Mouse (Mus musculus): Measurements from ENCODE around the gene Mycbpap. TPM values are rescaled to one million over a fixed set of nuclear protein-coding genes. Genes with fewer than 3 reads are reported as not detected.

Mycbpap gene
- polyA plus RNA-seq, 1 experiment from 2014 or later, result 6.6 TPM

DNA sequence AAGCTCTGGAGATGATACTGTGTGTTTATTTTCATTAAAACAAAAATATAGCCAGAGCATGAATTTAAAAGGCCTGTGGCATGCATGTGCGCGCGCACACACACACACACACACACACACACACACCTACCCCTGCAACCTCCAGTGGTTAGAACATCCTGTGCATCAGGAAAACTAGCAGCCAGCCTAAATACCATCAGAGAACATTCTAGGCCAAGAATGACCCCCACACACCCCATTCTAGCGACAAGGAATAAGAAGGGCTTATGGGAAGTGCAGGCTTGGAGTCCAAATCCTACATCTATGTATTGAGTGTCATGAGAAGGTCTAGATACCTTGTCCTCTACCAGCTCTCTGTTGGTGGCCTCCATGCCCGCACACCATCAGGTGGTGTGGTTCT lies 41.8 kb upstream of the Mycbpap start:
- WGBS, result 96% methylated on average over 5 of the region's 5 CpGs
- no peak overlapping the region for H3K4me2 ChIP-seq (ENCODE audit: low read length)
- H3K27me3 ChIP-seq (ENCODE audit: control insufficient read depth, insufficient read depth, low read length), result peaks cover 15% of the 10 kb centered on the region
- H3K27ac ChIP-seq (replicated peaks in 1 of 2; ENCODE audit: control insufficient read depth in 1 of 2, insufficient read depth in 1 of 2, low read depth in 2 of 2, low read length in 2 of 2), result no peak overlapping the region
- H3K4me1 ChIP-seq (ENCODE audit: control insufficient read depth in 2 of 2, insufficient read depth in 2 of 2, low read length in 2 of 2), result peaks cover 12 to 14% of the 10 kb centered on the region in 2 experiments
- no peak for ATAC-seq (ENCODE audit: insufficient number of reproducible peaks, insufficient read depth, low FRiP score, low read depth)
- no peaks in the 10 kb centered on the region for H3K9me3 ChIP-seq (ENCODE audit: control insufficient read depth, low read length)
- H3K4me3 ChIP-seq (ENCODE audit: control insufficient read depth in 1 of 2, insufficient read depth in 1 of 2, low read depth in 1 of 2, low read length in 2 of 2), result no peak overlapping the region
- 0 out of 2 replicates have a peak, but pooled peaks cover 3% of the 10 kb centered on the region for H3K36me3 ChIP-seq (ENCODE audit: control insufficient read depth, insufficient read depth, low read length)
- H3K9ac ChIP-seq (ENCODE audit: low read length), result no peak overlapping the region

GRCm38 (mm10) chr11:94558226-94558625 lies 36.7 kb upstream of the Mycbpap start:
- no peaks in the 10 kb centered on the region for H3K9me3 ChIP-seq (ENCODE audit: control insufficient read depth, low read length)
- WGBS, result 80% methylated on average over 3 of the region's 3 CpGs

GRCm38 (mm10) chr11:94550442-94550744 lies 28.9 kb upstream of the Mycbpap start:
- WGBS, result 84% methylated on average over 5 of the region's 5 CpGs
- no peak overlapping the region for H3K27ac ChIP-seq (replicated peaks in 1 of 2; ENCODE audit: control insufficient read depth in 1 of 2, insufficient read depth in 1 of 2, low read depth in 2 of 2, low read length in 2 of 2)
- H3K4me3 ChIP-seq (ENCODE audit: control insufficient read depth in 1 of 2, insufficient read depth in 1 of 2, low read depth in 1 of 2, low read length in 2 of 2), result no peak overlapping the region
- no peaks in the 10 kb centered on the region for H3K27me3 ChIP-seq (ENCODE audit: control insufficient read depth, insufficient read depth, low read length)
- H3K9ac ChIP-seq (ENCODE audit: low read length), result no peak overlapping the region
- H3K36me3 ChIP-seq (ENCODE audit: control insufficient read depth, insufficient read depth, low read length), result no peaks in the 10 kb centered on the region
- no peak overlapping the region for H3K4me2 ChIP-seq (ENCODE audit: low read length)
- H3K4me1 ChIP-seq (ENCODE audit: control insufficient read depth in 2 of 2, insufficient read depth in 2 of 2, low read length in 2 of 2), result peaks cover 7 to 8% of the 10 kb centered on the region in 2 experiments; a peak in 3 of 4 replicates
- ATAC-seq (ENCODE audit: insufficient number of reproducible peaks, insufficient read depth, low FRiP score, low read depth), result no peak
- no peaks in the 10 kb centered on the region for H3K9me3 ChIP-seq (ENCODE audit: control insufficient read depth, low read length)

More at GRCm38 (mm10) chr11:94558226-94558625, 36.7 kb upstream of the Mycbpap start:
- H3K27ac ChIP-seq (replicated peaks in 1 of 2; ENCODE audit: control insufficient read depth in 1 of 2, insufficient read depth in 1 of 2, low read depth in 2 of 2, low read length in 2 of 2), result no peak overlapping the region
- no peak overlapping the region for H3K9ac ChIP-seq (ENCODE audit: low read length)
- H3K27me3 ChIP-seq (ENCODE audit: control insufficient read depth, insufficient read depth, low read length), result no peaks in the 10 kb centered on the region
- no peak for ATAC-seq (ENCODE audit: insufficient number of reproducible peaks, insufficient read depth, low FRiP score, low read depth)
- H3K4me1 ChIP-seq (ENCODE audit: control insufficient read depth in 2 of 2, insufficient read depth in 2 of 2, low read length in 2 of 2), result no peaks in the 10 kb centered on the region
- no peak overlapping the region for H3K4me3 ChIP-seq (ENCODE audit: control insufficient read depth in 1 of 2, insufficient read depth in 1 of 2, low read depth in 1 of 2, low read length in 2 of 2)
- no peak overlapping the region for H3K4me2 ChIP-seq (ENCODE audit: low read length)
- 0 out of 2 replicates have a peak, but pooled peaks cover 3% of the 10 kb centered on the region for H3K36me3 ChIP-seq (ENCODE audit: control insufficient read depth, insufficient read depth, low read length)

- peak overlapping the region; percentile 50 to 87 for H3K27ac ChIP-seq (replicated peaks in 1 of 2; ENCODE audit: control insufficient read depth in 1 of 2, insufficient read depth in 1 of 2, low read depth in 2 of 2, low read length in 2 of 2)
- H3K4me2 ChIP-seq (ENCODE audit: low read length), result peak overlapping the region; percentile 88; the same call in 1 of the 2 replicates
Measured at GRCm38 (mm10) chr11:94549691-94550441, 28.3 kb upstream of the Mycbpap start.

GRCm38 (mm10) chr11:94548888-94549690 lies 27.5 kb upstream of the Mycbpap start, which contains the start of gene Rsad1:
TSS of gene Rsad1 (minus strand) at chr11:94549255.
- Histone ChIP-seq H3K4me2 (ENCODE audit: low read length) (peak within 1 kb of the TSS; percentile 88), H3K36me3 (ENCODE audit: control insufficient read depth, insufficient read depth, low read length) (no peaks in the 10 kb centered on the region), H3K9ac (ENCODE audit: low read length) (peak within 1 kb of the TSS; percentile 73), H3K9me3 (ENCODE audit: control insufficient read depth, low read length) (no peaks in the 10 kb centered on the region), H3K27me3 (ENCODE audit: control insufficient read depth, insufficient read depth, low read length) (no peaks in the 10 kb centered on the region), H3K4me3 (ENCODE audit: control insufficient read depth in 1 of 2, insufficient read depth in 1 of 2, low read depth in 1 of 2, low read length in 2 of 2) (peak within 1 kb of the TSS; percentile 61 to 62), H3K4me1 (ENCODE audit: control insufficient read depth in 2 of 2, insufficient read depth in 2 of 2, low read length in 2 of 2) (peaks cover 10 to 12% of the 10 kb centered on the region in 2 experiments; a peak in 3 of 4 replicates), H3K27ac (replicated peaks in 1 of 2; ENCODE audit: control insufficient read depth in 1 of 2, insufficient read depth in 1 of 2, low read depth in 2 of 2, low read length in 2 of 2) (peak within 1 kb of the TSS; percentile 87 to 88)
- ATAC-seq (ENCODE audit: insufficient number of reproducible peaks, insufficient read depth, low FRiP score, low read depth), result peak; percentile 85
- WGBS, result 3% methylated on average over 49 of the region's 49 CpGs

More at GRCm38 (mm10) chr11:94549691-94550441, 28.3 kb upstream of the Mycbpap start:
- H3K4me1 ChIP-seq (ENCODE audit: control insufficient read depth in 2 of 2, insufficient read depth in 2 of 2, low read length in 2 of 2), result peaks cover 8% of the 10 kb centered on the region in 2 experiments; a peak in 3 of 4 replicates
- peak overlapping the region; percentile 73; the same call in 1 of the 2 replicates for H3K9ac ChIP-seq (ENCODE audit: low read length)
- no peaks in the 10 kb centered on the region for H3K36me3 ChIP-seq (ENCODE audit: control insufficient read depth, insufficient read depth, low read length)
- H3K9me3 ChIP-seq (ENCODE audit: control insufficient read depth, low read length), result no peaks in the 10 kb centered on the region
- no peak for ATAC-seq (ENCODE audit: insufficient number of reproducible peaks, insufficient read depth, low FRiP score, low read depth)
- H3K27me3 ChIP-seq (ENCODE audit: control insufficient read depth, insufficient read depth, low read length), result no peaks in the 10 kb centered on the region
- no peak overlapping the region for H3K4me3 ChIP-seq (ENCODE audit: control insufficient read depth in 1 of 2, insufficient read depth in 1 of 2, low read depth in 1 of 2, low read length in 2 of 2)
- 68% methylated on average over 10 of the region's 10 CpGs for WGBS

DNA sequence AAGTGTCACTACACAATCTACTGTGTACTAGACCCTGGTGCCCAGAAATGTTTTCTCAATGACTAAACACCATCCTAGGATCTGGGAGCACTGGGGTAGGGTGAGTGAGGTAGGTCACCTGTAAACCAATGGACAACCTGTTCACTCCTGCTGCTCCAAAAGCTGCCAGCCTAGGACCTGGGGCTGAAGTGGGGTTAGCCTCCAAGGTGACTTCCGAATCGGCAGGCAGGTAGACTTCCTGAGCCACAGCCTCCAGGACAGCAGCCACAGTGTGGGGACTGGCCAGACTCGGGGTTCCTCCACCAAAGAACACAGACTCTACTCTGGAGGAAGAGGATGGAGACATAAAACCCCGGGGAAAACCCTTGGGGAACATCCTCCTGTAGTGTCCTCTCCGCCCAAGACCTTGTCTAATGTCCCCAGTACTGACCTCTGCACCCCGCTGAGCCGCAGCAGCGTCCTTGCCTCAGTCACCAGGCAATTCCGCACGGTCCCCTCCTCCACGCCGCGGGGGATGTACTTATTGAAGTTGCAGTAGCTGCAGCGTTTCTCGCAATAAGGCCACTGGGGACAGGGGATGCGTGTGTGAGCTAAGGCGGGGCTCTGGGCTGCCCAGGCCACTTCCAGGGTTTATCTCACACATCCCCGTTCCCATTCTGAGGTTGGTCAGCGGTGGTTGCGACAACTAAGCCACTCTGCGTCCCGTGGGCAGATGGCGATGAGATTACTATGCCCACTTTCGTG lies 26.7 kb upstream of the Mycbpap start:
- Histone ChIP-seq H3K27me3 (ENCODE audit: control insufficient read depth, insufficient read depth, low read length) (no peaks in the 10 kb centered on the region), H3K9me3 (ENCODE audit: control insufficient read depth, low read length) (no peaks in the 10 kb centered on the region), H3K4me1 (ENCODE audit: control insufficient read depth in 2 of 2, insufficient read depth in 2 of 2, low read length in 2 of 2) (peaks cover 10 to 15% of the 10 kb centered on the region in 2 experiments; a peak in 3 of 4 replicates), H3K27ac (replicated peaks in 1 of 2; ENCODE audit: control insufficient read depth in 1 of 2, insufficient read depth in 1 of 2, low read depth in 2 of 2, low read length in 2 of 2) (peak overlapping the region; percentile 87 to 88), H3K36me3 (ENCODE audit: control insufficient read depth, insufficient read depth, low read length) (peaks cover 4% of the 10 kb centered on the region; the same call in 1 of the 2 replicates), H3K4me2 (ENCODE audit: low read length) (peak overlapping the region; percentile 88), H3K9ac (ENCODE audit: low read length) (peak overlapping the region; percentile 73), H3K4me3 (ENCODE audit: control insufficient read depth in 1 of 2, insufficient read depth in 1 of 2, low read depth in 1 of 2, low read length in 2 of 2) (peak overlapping the region; percentile 61 to 62)
- 11% methylated on average over 24 of the region's 24 CpGs for WGBS
- ATAC-seq (ENCODE audit: insufficient number of reproducible peaks, insufficient read depth, low FRiP score, low read depth), result no peak

- no peaks in the 10 kb centered on the region for H3K9me3 ChIP-seq (ENCODE audit: control insufficient read depth, low read length)
- H3K27me3 ChIP-seq (ENCODE audit: control insufficient read depth, insufficient read depth, low read length), result no peaks in the 10 kb centered on the region
- no peak overlapping the region for H3K27ac ChIP-seq (replicated peaks in 1 of 2; ENCODE audit: control insufficient read depth in 1 of 2, insufficient read depth in 1 of 2, low read depth in 2 of 2, low read length in 2 of 2)
- no peak overlapping the region for H3K4me2 ChIP-seq (ENCODE audit: low read length)
- no peak overlapping the region for H3K4me3 ChIP-seq (ENCODE audit: control insufficient read depth in 1 of 2, insufficient read depth in 1 of 2, low read depth in 1 of 2, low read length in 2 of 2)
- ATAC-seq (ENCODE audit: insufficient number of reproducible peaks, insufficient read depth, low FRiP score, low read depth), result no peak
- WGBS, result 94% methylated on average over 6 of the region's 6 CpGs
- H3K9ac ChIP-seq (ENCODE audit: low read length), result no peak overlapping the region
- H3K4me1 ChIP-seq (ENCODE audit: control insufficient read depth in 2 of 2, insufficient read depth in 2 of 2, low read length in 2 of 2), result peaks cover 10 to 15% of the 10 kb centered on the region in 2 experiments; a peak in 3 of 4 replicates
- H3K36me3 ChIP-seq (ENCODE audit: control insufficient read depth, insufficient read depth, low read length), result peaks cover 13% of the 10 kb centered on the region; the same call in 1 of the 2 replicates
Measured at GRCm38 (mm10) chr11:94547271-94547670, 25.7 kb upstream of the Mycbpap start.

Measured in heart, embryonic 14.5 days (tissue).